Mouse (Mus musculus): ENCODE results near the gene Caskin1. TPM values are rescaled to one million over a fixed set of nuclear protein-coding genes. Genes with fewer than 3 reads are reported as not detected.

Caskin1 gene
- total and polyA plus RNA-seq, 2 experiments from 2014 or later, result 0.11 to 0.14 TPM

DNA sequence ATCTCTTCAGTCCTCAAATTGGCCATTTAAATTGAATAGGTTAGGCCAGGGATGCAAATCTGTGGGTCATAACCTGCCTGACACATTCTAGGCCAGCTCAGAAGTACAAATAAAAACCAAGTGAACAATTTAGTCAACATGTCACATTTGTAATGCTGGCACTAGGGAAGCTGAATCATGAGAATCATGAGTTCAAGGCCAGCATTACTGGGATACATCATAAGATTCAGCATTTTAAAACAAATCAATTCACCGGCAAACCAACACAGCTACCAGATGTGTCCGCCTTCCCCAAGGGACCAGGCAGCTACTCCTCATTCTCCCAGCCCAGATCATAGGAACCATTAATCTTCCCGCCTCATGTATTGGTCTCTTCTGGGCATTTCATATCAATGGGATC lies 4.9 kb upstream of the Caskin1 start:
- H3K9me3 ChIP-seq (replicated peaks; ENCODE audit: control insufficient read depth, low read length), result no peaks in the 10 kb centered on the region
- no peak overlapping the region for H3K4me3 ChIP-seq (ENCODE audit: low read depth, low read length)
- TF ChIP-seq EP300 (IDR thresholded peaks at IDR 0.05; ENCODE audit: low read depth), result no peak
- TF ChIP-seq CTCF (IDR thresholded peaks at IDR 0.05; ENCODE audit: low read depth), result no peak
- peaks cover 13% of the 10 kb centered on the region for H3K27me3 ChIP-seq (ENCODE audit: control insufficient read depth, insufficient read depth, low read length)
- H3K4me2 ChIP-seq (ENCODE audit: low read depth, low read length), result no peak overlapping the region
- H3K9ac ChIP-seq (replicated peaks; ENCODE audit: low read depth, low read length), result no peak overlapping the region
- no peaks in the 10 kb centered on the region for H3K36me3 ChIP-seq (replicated peaks; ENCODE audit: control insufficient read depth, insufficient read depth, low read length)
- H3K27ac ChIP-seq (ENCODE audit: low read depth), result no peak overlapping the region
- 83% methylated on average over 3 of the region's 3 CpGs for WGBS
- ATAC-seq (ENCODE audit: insufficient read depth, low read depth) (no peak), DNase-seq (ENCODE audit: low spot score) (no peak)
- peaks cover 5% of the 10 kb centered on the region; the same call in 1 of the 2 replicates for H3K4me1 ChIP-seq (ENCODE audit: control insufficient read depth, insufficient read depth)

DNA sequence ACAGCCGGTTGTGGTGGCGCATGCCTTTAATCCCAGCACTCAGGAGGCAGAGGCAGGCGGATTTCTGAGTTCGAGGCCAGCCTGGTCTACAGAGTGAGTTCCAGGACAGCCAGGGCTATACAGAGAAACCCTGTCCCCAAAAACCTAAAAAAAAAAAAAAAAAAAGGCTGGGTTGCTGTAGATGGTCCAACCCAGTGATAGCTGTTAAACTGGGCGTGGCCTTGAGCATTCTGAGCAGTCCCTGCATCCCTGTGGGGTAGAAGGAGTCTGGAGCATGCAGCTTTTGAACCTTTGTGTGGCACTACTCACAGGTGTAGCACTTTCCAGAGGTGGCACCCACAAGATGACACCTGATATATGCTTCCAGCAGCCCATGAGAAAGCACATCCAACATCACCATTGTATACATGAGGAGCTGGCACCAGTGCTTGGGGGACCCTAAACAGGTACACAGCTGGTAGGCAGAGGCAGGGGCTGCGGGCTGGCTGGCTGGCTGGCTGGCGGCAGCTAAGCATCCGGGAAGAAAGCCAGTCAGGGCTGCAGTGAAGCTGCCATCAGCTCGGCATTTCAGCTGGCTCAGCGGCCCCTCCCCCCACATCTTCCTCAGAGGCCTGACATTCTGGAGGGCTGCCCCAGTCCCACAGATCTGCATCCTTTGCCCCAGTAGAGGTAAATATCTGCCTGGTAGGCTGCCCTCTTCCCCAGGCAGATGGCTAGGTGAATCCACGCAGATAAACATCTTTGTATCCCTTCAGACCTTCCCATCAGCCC lies 3.1 kb upstream of the Caskin1 start:
- ATAC-seq (ENCODE audit: insufficient read depth, low read depth), result no peak
- Histone ChIP-seq H3K27ac (ENCODE audit: low read depth) (no peak overlapping the region), H3K9ac (replicated peaks; ENCODE audit: low read depth, low read length) (no peak overlapping the region), H3K9me3 (replicated peaks; ENCODE audit: control insufficient read depth, low read length) (no peaks in the 10 kb centered on the region), H3K4me2 (ENCODE audit: low read depth, low read length) (no peak overlapping the region), H3K36me3 (replicated peaks; ENCODE audit: control insufficient read depth, insufficient read depth, low read length) (no peaks in the 10 kb centered on the region), H3K4me1 (ENCODE audit: control insufficient read depth, insufficient read depth) (peaks cover 11% of the 10 kb centered on the region; the same call in 1 of the 2 replicates), H3K4me3 (ENCODE audit: low read depth, low read length) (no peak overlapping the region), H3K27me3 (ENCODE audit: control insufficient read depth, insufficient read depth, low read length) (peaks cover 28% of the 10 kb centered on the region)
- WGBS, result 38% methylated on average over 11 of the region's 11 CpGs
- no peak for DNase-seq (ENCODE audit: low spot score)
- TF ChIP-seq EP300 (IDR thresholded peaks at IDR 0.05; ENCODE audit: low read depth) (no peak), CTCF (IDR thresholded peaks at IDR 0.05; ENCODE audit: low read depth) (no peak)

DNA sequence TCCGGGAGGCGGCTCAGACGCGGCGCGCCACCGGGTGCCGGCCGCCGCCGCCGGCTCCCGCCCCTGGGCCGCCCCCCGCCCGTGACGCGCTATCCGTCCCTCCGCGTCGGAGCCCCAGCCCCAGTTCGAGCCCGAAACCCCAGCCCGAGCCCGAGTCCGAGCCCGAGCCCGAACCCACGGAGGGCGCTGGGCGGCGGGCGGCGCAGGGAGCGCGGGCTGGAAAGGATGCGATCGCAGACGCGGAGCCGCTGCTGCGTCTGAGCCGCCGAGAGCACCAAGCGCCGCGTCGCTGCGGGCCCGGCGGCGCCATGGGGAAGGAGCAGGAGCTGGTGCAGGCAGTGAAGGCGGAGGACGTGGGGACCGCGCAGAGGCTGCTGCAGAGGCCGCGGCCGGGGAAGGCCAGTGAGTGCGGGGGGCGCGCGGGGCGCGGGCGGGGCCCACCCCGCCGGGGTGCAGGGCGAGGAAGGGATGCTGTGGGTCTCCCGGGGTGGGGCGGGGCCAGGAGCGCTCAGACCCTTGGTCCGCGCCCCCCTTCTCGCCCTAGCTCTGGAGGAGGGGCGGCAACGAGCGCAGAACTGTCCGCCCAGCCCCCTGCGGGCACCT lies 362 bp downstream of the Caskin1 start:
- under 1% methylated on average over 53 of the region's 81 CpGs for WGBS
- peaks cover 35% of the 10 kb centered on the region for H3K27me3 ChIP-seq (ENCODE audit: control insufficient read depth, insufficient read depth, low read length)
- peak; percentile 34 for ATAC-seq (ENCODE audit: insufficient read depth, low read depth)

DNA sequence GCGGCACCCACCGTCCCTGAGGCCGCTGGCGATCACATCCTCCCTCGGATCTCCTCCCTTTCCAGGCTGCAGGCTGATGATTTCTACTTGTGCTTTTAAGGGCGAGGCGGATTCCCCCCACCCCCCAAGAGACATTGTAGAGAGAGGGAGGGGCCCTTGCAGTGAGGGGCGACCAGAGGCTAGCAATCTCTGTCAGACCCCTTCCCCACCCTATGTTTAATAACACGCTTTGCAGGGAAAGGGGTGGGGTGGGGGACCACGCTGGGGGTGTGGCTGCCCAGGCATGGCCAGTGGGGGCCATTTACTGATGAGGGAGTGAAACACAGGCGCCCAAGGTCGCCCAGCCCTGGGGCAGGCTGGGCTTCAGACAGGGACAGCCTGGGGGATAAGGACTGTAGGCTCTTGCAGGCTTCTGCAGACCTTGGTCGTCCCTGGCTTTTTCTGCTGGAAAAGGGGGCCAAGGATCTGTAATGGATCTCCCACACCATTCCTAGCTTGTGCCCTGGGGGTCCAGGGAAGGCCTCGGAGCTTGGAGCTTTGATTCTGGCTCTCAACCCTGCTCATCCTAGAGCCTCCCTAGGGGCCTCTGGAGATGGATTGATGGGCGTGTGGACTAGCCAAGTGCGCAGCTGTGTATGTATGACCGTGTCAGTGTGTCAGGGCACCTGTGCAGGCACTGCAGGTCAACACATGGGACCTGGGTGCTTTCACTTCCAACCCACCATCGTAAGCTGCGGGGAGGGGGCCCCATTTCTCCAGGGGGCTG lies 1.0 kb downstream of the Caskin1 start:
- peak overlapping the region; percentile 59 for H3K4me3 ChIP-seq (ENCODE audit: low read depth, low read length)
- peaks cover 11% of the 10 kb centered on the region; the same call in 1 of the 2 replicates for H3K4me1 ChIP-seq (ENCODE audit: control insufficient read depth, insufficient read depth)
- H3K9me3 ChIP-seq (replicated peaks; ENCODE audit: control insufficient read depth, low read length), result no peaks in the 10 kb centered on the region
- DNase-seq (ENCODE audit: low spot score) (no peak), ATAC-seq (ENCODE audit: insufficient read depth, low read depth) (no peak)
- H3K9ac ChIP-seq (replicated peaks; ENCODE audit: low read depth, low read length), result peak overlapping the region; percentile 59
- H3K36me3 ChIP-seq (replicated peaks; ENCODE audit: control insufficient read depth, insufficient read depth, low read length), result no peaks in the 10 kb centered on the region
- no peak for TF ChIP-seq CTCF (IDR thresholded peaks at IDR 0.05; ENCODE audit: low read depth)
- no peak for TF ChIP-seq EP300 (IDR thresholded peaks at IDR 0.05; ENCODE audit: low read depth)
- 29% methylated on average over 19 of the region's 19 CpGs for WGBS
- H3K27ac ChIP-seq (ENCODE audit: low read depth), result no peak overlapping the region
- peaks cover 34% of the 10 kb centered on the region for H3K27me3 ChIP-seq (ENCODE audit: control insufficient read depth, insufficient read depth, low read length)
- peak overlapping the region; percentile 97 for H3K4me2 ChIP-seq (ENCODE audit: low read depth, low read length)

More for the DNA sequence above, 362 bp downstream of the Caskin1 start:
- Histone ChIP-seq H3K4me1 (ENCODE audit: control insufficient read depth, insufficient read depth) (peaks cover 11% of the 10 kb centered on the region; the same call in 1 of the 2 replicates), H3K9me3 (replicated peaks; ENCODE audit: control insufficient read depth, low read length) (no peaks in the 10 kb centered on the region), H3K9ac (replicated peaks; ENCODE audit: low read depth, low read length) (peak overlapping the region; percentile 59), H3K4me2 (ENCODE audit: low read depth, low read length) (peak overlapping the region; percentile 97), H3K27ac (ENCODE audit: low read depth) (no peak overlapping the region), H3K36me3 (replicated peaks; ENCODE audit: control insufficient read depth, insufficient read depth, low read length) (no peaks in the 10 kb centered on the region), H3K4me3 (ENCODE audit: low read depth, low read length) (peak overlapping the region; percentile 59)
- TF ChIP-seq EP300 (IDR thresholded peaks at IDR 0.05; ENCODE audit: low read depth), result no peak
- DNase-seq (ENCODE audit: low spot score), result no peak

DNA sequence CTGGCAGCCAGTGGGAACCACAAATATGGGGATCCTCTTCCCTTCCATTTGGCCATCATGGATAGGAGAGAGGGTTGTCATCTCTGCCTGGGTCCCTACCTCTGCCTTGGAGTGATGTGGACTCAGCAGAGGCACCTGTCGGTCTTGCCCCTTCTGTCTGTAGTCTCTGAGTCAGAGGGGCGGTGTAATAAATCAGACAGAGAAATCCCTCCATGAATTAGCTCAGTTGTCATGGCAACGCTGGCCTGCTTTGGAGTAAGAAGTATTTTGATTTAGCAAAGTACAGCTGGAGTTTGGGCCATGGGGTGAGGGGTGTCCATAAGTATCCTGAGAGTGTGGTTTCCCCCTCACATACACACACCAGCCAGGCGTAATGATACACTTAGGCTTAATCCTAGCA lies 2.0 kb downstream of the Caskin1 start:
- Histone ChIP-seq H3K9ac (replicated peaks; ENCODE audit: low read depth, low read length) (no peak overlapping the region), H3K9me3 (replicated peaks; ENCODE audit: control insufficient read depth, low read length) (no peaks in the 10 kb centered on the region), H3K4me2 (ENCODE audit: low read depth, low read length) (no peak overlapping the region), H3K4me3 (ENCODE audit: low read depth, low read length) (no peak overlapping the region), H3K36me3 (replicated peaks; ENCODE audit: control insufficient read depth, insufficient read depth, low read length) (no peaks in the 10 kb centered on the region), H3K27me3 (ENCODE audit: control insufficient read depth, insufficient read depth, low read length) (peaks cover 31% of the 10 kb centered on the region), H3K4me1 (ENCODE audit: control insufficient read depth, insufficient read depth) (peaks cover 8% of the 10 kb centered on the region; the same call in 1 of the 2 replicates), H3K27ac (ENCODE audit: low read depth) (no peak overlapping the region)
- ATAC-seq (ENCODE audit: insufficient read depth, low read depth), result no peak
- no peak for DNase-seq (ENCODE audit: low spot score)
- TF ChIP-seq CTCF (IDR thresholded peaks at IDR 0.05; ENCODE audit: low read depth) (no peak), EP300 (IDR thresholded peaks at IDR 0.05; ENCODE audit: low read depth) (no peak)
- WGBS, result 92% methylated on average over 4 of the region's 4 CpGs

Measured in heart, postnatal 0 days (tissue).